Mouse (Mus musculus) kidney, embryonic 14.5 days (tissue): ENCODE measurements around the gene Sugp1. TPM values are rescaled to one million over a fixed set of nuclear protein-coding genes. Genes with fewer than 3 reads are reported as not detected.

ENCODE experiments used
- ATAC-seq: fragments of 200-750 bp; cut with Nextera tagmentation; 2 replicates; pipeline ENCODE4 v1.8.0; 2017; ENCODE audit warnings: moderate number of reproducible peaks, mild to moderate bottlenecking, moderate TSS enrichment, moderate library complexity; ENCODE audit not compliant: low FRiP score, low TSS enrichment
- H3K27ac ChIP-seq: fragments of 300-500 bp; sonication (generic); 2 replicates; pipeline ENCODE4 v1.5.1; 2014; ENCODE audit warnings: low read depth, mild to moderate bottlenecking, low read length, moderate library complexity, mixed read lengths
- H3K27me3 ChIP-seq: fragments of 300-500 bp; sonication (generic); 2 replicates; pipeline ENCODE4 v1.6.1; 2014; ENCODE audit warnings: mild to moderate bottlenecking, low read length; ENCODE audit not compliant: control insufficient read depth, insufficient read depth
- H3K36me3 ChIP-seq: fragments of 300-500 bp; sonication (generic); 2 replicates; pipeline ENCODE4 v1.6.1; 2014; ENCODE audit warnings: low read length, mixed read lengths; ENCODE audit not compliant: control insufficient read depth, insufficient read depth
- H3K4me1 ChIP-seq: fragments of 300-500 bp; sonication (generic); 2 replicates; pipeline ENCODE4 v1.6.1; 2014; ENCODE audit warnings: low read length, mixed read lengths; ENCODE audit not compliant: control insufficient read depth, insufficient read depth
- H3K4me2 ChIP-seq: fragments of 300-500 bp; sonication (generic); replicated peaks from 2 replicates; pipeline ENCODE4 v1.6.1; 2014; ENCODE audit warnings: low read depth, mild to moderate bottlenecking, low read length
- H3K4me3 ChIP-seq: fragments of 300-500 bp; sonication (generic); 2 replicates; pipeline ENCODE4 v1.5.1; 2014; ENCODE audit warnings: mild to moderate bottlenecking, low read length
- H3K9ac ChIP-seq: fragments of 300-500 bp; sonication (generic); 2 replicates; pipeline ENCODE4 v1.6.1; 2014; ENCODE audit warnings: low read depth, mild to moderate bottlenecking, low read length, moderate library complexity
- H3K9me3 ChIP-seq: fragments of 300-500 bp; sonication (generic); 2 replicates; pipeline ENCODE4 v1.6.1; 2016; ENCODE audit warnings: low read length; ENCODE audit not compliant: control insufficient read depth
- WGBS: fragments of 180-500 bp; shearing (Covaris S2); extraction: QIAGEN DNeasy Blood & Tissue Kit; methylation state at CpG from one replicate; pipeline ENCODE4 v1.1.7; 2014; 5-methylcytosine and 5-hydroxymethylcytosine counted together
- polyA plus RNA-seq: library from polyadenylated mRNA; unstranded; fragments of >200 nt; fragmentation: Nextera tagmentation; extraction: Ambion mirVana; gene quantifications from 2 replicates; pipeline ENCODE4 v1.2.1, GENCODE M21; 2014

Gene Sugp1
- polyA plus RNA-seq: 33.7 and 38.1 TPM in 2 replicates

DNA sequence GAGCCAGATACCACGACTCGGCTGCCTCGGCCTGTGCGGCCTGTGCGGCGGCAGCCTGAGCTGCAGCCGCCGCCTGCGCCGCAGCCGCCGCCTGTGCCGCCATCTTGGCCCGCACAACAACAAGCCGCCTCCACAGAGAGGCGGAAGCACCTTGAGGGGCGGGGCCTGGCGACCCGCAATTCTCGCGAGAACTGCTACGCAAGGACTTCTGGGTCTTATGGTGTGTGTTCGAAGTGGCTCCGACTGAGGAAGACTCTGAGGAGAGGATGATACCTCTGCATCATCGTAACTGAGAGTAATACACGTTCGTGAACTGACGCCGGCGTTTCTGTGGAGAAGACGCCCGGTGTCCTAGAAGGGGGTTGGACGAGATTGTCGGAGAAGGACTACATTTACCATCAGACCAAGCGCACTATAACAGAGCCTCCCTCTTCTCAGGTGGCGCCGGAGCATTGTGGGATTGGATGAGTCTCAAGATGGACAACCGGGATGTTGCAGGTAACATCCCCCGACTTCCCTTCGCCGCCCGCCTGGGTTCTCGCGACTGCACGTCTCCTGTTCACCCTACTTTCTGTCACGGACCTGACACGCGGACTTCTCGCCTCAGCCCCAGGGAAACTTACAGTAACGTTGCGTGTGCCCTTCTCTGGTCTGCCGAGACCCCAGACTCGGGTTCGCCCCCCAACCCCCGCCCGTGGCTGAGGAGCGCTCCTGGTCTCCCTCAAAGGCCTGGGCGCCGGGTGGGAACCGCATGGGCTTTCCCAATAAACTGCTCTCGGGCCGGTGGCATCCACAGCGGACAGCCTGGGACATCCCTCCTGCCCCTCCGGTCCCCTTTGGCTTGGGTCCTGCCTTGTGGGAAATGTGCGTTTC, at the start of gene Sugp1, which contains the start of gene Mau2:
Gene Sugp1, plus strand, starts transcription at position 231 of the 873 bp plus-strand sequence.
Gene Mau2, minus strand, starts transcription at position 152 of the 873 bp plus-strand sequence.
- ATAC-seq: peak; percentile 96
- H3K36me3 ChIP-seq: no peaks in the 10 kb centered on the region
- H3K27ac ChIP-seq: no peak within 1 kb of the TSS; the same call in 1 of the 2 replicates
- WGBS: 1% methylated on average over 65 of the region's 65 CpGs
- no peaks in the 10 kb centered on the region for H3K27me3 ChIP-seq
- H3K9ac ChIP-seq: peak within 1 kb of the TSS; percentile 96
- peak within 1 kb of the TSS; percentile 100 for H3K4me3 ChIP-seq
- peak within 1 kb of the TSS; percentile 93 for H3K4me2 ChIP-seq
- no peaks in the 10 kb centered on the region for H3K9me3 ChIP-seq
- peaks cover 26% of the 10 kb centered on the region; the same call in 1 of the 2 replicates for H3K4me1 ChIP-seq

GRCm38 (mm10) chr8:69995422-69995775, 47.2 kb upstream of the Sugp1 start:
- Histone ChIP-seq H3K9ac (peak overlapping the region; percentile 83), H3K27ac (peak overlapping the region; percentile 87; the same call in 1 of the 2 replicates), H3K4me2 (peak overlapping the region; percentile 88), H3K4me1 (peaks cover 4% of the 10 kb centered on the region; the same call in 1 of the 2 replicates), H3K4me3 (peak overlapping the region; percentile 79), H3K27me3 (no peaks in the 10 kb centered on the region), H3K9me3 (no peaks in the 10 kb centered on the region), H3K36me3 (no peaks in the 10 kb centered on the region; the same call in 1 of the 2 replicates)
- no peak for ATAC-seq
- WGBS: 0% methylated on average over 7 of the region's 7 CpGs

DNA sequence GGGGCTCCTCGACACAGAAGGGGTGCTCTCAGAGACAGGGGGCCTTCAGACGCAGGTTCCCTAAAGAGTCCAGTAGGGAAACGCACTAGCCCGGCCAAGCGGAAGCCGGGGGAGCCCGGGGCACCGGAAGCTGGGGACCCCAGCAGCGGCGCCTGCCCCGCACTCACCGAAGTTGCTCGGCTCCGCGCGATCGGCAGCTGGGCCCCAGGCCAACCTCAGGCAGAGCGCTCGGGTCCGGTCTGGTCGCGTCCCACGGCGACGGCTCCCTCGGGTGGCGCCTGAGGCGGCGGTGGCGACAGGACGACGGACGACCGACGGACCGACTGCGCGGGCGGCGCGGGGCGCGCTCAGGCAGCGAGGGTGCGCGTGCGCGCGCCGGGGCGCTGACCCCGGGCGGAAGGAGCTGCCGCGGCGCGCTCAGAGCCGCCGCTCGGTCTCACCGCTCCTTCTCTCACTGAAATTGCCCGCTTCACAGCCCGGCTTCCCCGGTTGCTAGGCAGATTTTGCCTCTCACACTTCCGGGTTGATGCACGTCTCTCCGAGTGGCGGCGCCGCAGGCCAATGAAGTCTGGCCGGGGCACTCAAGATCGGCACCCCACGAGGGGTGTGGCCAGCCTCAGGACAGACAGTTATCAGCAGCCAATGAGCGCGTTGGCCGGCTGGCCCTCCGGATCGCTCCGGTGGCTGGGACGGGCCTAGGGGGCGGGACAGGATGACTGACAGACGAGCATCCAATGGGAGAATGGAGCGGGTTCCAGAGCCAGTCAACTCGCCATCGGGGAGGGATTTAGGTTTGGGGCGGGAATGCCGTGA, 46.6 kb upstream of the Sugp1 start, which contains the start of gene Gatad2a:
Gene Gatad2a, minus strand, starts transcription at position 609 of the 813 bp plus-strand sequence.
- H3K4me1 ChIP-seq: peaks cover 4% of the 10 kb centered on the region; the same call in 1 of the 2 replicates
- peak within 1 kb of the TSS; percentile 83 for H3K9ac ChIP-seq
- H3K27ac ChIP-seq: peak within 1 kb of the TSS; percentile 88
- under 1% methylated on average over 84 of the region's 87 CpGs for WGBS
- peak within 1 kb of the TSS; percentile 79 for H3K4me3 ChIP-seq
- no peaks in the 10 kb centered on the region for H3K27me3 ChIP-seq
- no peaks in the 10 kb centered on the region; the same call in 1 of the 2 replicates for H3K36me3 ChIP-seq
- peak within 1 kb of the TSS; percentile 88 for H3K4me2 ChIP-seq
- ATAC-seq: peak; percentile 99
- no peaks in the 10 kb centered on the region for H3K9me3 ChIP-seq

DNA sequence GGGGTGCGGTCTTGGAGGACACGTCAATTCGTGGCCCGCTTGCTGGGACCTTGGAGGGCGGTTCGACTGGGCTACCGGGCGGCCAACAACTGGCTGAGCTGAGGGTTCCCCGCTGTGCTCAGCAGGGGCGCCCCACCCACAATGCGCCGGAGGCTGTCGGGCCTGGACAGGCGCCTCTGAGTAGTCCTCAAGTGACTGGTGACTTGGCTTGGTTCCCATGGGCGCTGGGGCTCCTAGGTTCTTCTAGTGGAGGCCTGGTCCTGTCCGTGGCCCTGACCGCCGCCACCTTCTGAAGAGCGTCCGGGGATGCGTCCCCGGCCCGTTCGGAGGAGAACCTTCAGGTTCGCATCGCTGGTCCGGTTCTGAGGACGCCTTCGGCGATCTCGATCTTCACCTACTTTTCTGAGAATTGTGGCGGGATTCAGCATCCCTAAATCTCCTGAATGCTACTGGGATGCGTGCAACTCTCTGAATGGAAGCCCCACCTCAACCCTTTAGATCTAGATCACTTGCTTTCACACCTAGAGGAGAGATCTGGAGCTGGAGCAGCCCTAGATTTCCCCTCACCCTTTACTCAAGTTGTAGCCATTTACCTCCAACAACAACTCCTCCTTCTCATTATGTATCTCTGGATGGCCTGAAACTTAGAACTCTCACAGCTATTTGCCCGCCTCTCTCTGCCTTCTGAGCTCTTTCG, 45.9 kb upstream of the Sugp1 start:
- Histone ChIP-seq H3K4me2 (peak overlapping the region; percentile 85), H3K9me3 (no peaks in the 10 kb centered on the region), H3K27ac (peak overlapping the region; percentile 88; the same call in 1 of the 2 replicates), H3K4me3 (peak overlapping the region; percentile 79), H3K4me1 (peaks cover 4% of the 10 kb centered on the region; the same call in 1 of the 2 replicates), H3K27me3 (no peaks in the 10 kb centered on the region), H3K9ac (peak overlapping the region; percentile 81), H3K36me3 (no peaks in the 10 kb centered on the region; the same call in 1 of the 2 replicates)
- no peak for ATAC-seq
- WGBS: 2% methylated on average over 35 of the region's 35 CpGs

GRCm38 (mm10) chr8:69998706-69999105, 43.9 kb upstream of the Sugp1 start:
- H3K4me1 ChIP-seq: peaks cover 4% of the 10 kb centered on the region; the same call in 1 of the 2 replicates
- 83% methylated on average over 3 of the region's 3 CpGs for WGBS
- no peak for ATAC-seq
- H3K4me2 ChIP-seq: no peak overlapping the region
- no peak overlapping the region for H3K4me3 ChIP-seq
- no peak overlapping the region for H3K9ac ChIP-seq
- no peaks in the 10 kb centered on the region for H3K27me3 ChIP-seq
- no peaks in the 10 kb centered on the region for H3K9me3 ChIP-seq
- no peaks in the 10 kb centered on the region for H3K36me3 ChIP-seq
- H3K27ac ChIP-seq: no peak overlapping the region

DNA sequence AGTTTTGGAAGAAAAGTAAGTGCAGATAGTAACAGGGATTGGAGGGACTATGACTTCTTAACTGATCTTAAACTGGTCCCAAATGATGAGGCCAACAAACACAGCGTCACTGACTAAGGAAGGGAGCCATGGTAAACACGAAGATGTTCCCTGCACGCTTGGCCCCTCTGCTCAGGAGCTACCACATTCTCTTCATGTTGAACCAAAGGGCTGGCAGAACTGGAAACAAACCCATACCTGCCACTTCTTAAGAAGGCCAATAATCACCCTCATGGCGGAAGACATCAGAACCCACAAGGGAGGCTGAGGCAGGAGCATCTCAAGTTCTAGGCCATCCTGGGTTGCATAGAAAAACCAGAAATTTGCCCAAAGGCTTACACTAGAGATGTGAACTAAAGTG, 43.4 kb upstream of the Sugp1 start:
- ATAC-seq: no peak
- H3K9ac ChIP-seq: no peak overlapping the region
- H3K36me3 ChIP-seq: no peaks in the 10 kb centered on the region
- H3K27me3 ChIP-seq: no peaks in the 10 kb centered on the region
- H3K4me3 ChIP-seq: no peak overlapping the region
- 92% methylated on average over 4 of the region's 4 CpGs for WGBS
- peaks cover 4% of the 10 kb centered on the region; the same call in 1 of the 2 replicates for H3K4me1 ChIP-seq
- no peaks in the 10 kb centered on the region for H3K9me3 ChIP-seq
- H3K27ac ChIP-seq: no peak overlapping the region
- H3K4me2 ChIP-seq: no peak overlapping the region

- WGBS: 88% methylated on average over 2 of the region's 2 CpGs
- Histone ChIP-seq H3K4me1 (peaks cover under 1% of the 10 kb centered on the region; the same call in 1 of the 2 replicates), H3K4me3 (no peak overlapping the region), H3K9ac (no peak overlapping the region), H3K4me2 (no peak overlapping the region), H3K27ac (no peak overlapping the region), H3K9me3 (no peaks in the 10 kb centered on the region), H3K36me3 (no peaks in the 10 kb centered on the region), H3K27me3 (no peaks in the 10 kb centered on the region)
- no peak for ATAC-seq
Measured at GRCm38 (mm10) chr8:70000226-70000625, 42.4 kb upstream of the Sugp1 start.

- Histone ChIP-seq H3K27me3 (no peaks in the 10 kb centered on the region), H3K9ac (peak overlapping the region; percentile 31; the same call in 1 of the 2 replicates), H3K4me3 (peak overlapping the region; percentile 20), H3K4me2 (peak overlapping the region; percentile 44), H3K27ac (peak overlapping the region; percentile 51; the same call in 1 of the 2 replicates), H3K4me1 (no peaks in the 10 kb centered on the region), H3K9me3 (no peaks in the 10 kb centered on the region), H3K36me3 (no peaks in the 10 kb centered on the region)
- WGBS: under 1% methylated on average over 16 of the region's 16 CpGs
- ATAC-seq: no peak; the same call in 1 of the 2 replicates
Measured at GRCm38 (mm10) chr8:70001176-70001891, 41.3 kb upstream of the Sugp1 start.
